Mouse (Mus musculus): Measurements from ENCODE around the gene Acd. TPM values are rescaled to one million over a fixed set of nuclear protein-coding genes. Genes with fewer than 3 reads are reported as not detected.

The Acd gene
- polyA plus RNA-seq, 1 experiment from 2014 or later: 66.5 TPM

GRCm38 (mm10) chr8:105714139-105714538 is 13.2 kb upstream of the Acd start:
- H3K4me3 ChIP-seq: no peak overlapping the region
- H3K4me2 ChIP-seq: no peak overlapping the region
- H3K27me3 ChIP-seq: no peaks in the 10 kb centered on the region
- no peaks in the 10 kb centered on the region for H3K4me1 ChIP-seq
- H3K9ac ChIP-seq: no peak overlapping the region
- no peak overlapping the region for H3K27ac ChIP-seq
- 0 out of 2 replicates have a peak, but pooled peaks have one; percentile 36 for ATAC-seq (ENCODE audit: borderline replicate concordance, extremely low read depth, low FRiP score, low TSS enrichment)
- no peaks in the 10 kb centered on the region for H3K9me3 ChIP-seq
- 8% methylated on average over 3 of the region's 3 CpGs for WGBS
- H3K36me3 ChIP-seq: 0 out of 2 replicates have a peak, but pooled peaks cover 9% of the 10 kb centered on the region

GRCm38 (mm10) chr8:105712286-105712685 is 11.4 kb upstream of the Acd start:
- no peak for ATAC-seq (ENCODE audit: borderline replicate concordance, extremely low read depth, low FRiP score, low TSS enrichment)
- H3K9ac ChIP-seq: no peak overlapping the region

GRCm38 (mm10) chr8:105709317-105709716 is 8.4 kb upstream of the Acd start:
- H3K4me3 ChIP-seq: no peak overlapping the region
- 65% methylated on average over 7 of the region's 14 CpGs for WGBS
- no peak for ATAC-seq (ENCODE audit: borderline replicate concordance, extremely low read depth, low FRiP score, low TSS enrichment)
- H3K27ac ChIP-seq: no peak overlapping the region
- H3K4me2 ChIP-seq: no peak overlapping the region
- H3K9me3 ChIP-seq: no peaks in the 10 kb centered on the region
- no peaks in the 10 kb centered on the region for H3K27me3 ChIP-seq
- peaks cover 15% of the 10 kb centered on the region for H3K4me1 ChIP-seq
- H3K9ac ChIP-seq: no peak overlapping the region
- no peaks in the 10 kb centered on the region for H3K36me3 ChIP-seq

More at GRCm38 (mm10) chr8:105712286-105712685, 11.4 kb upstream of the Acd start:
- Histone ChIP-seq H3K4me2 (no peak overlapping the region), H3K4me3 (no peak overlapping the region), H3K4me1 (peaks cover 3% of the 10 kb centered on the region; the same call in 1 of the 2 replicates), H3K27ac (no peak overlapping the region), H3K27me3 (no peaks in the 10 kb centered on the region), H3K9me3 (no peaks in the 10 kb centered on the region), H3K36me3 (0 out of 2 replicates have a peak, but pooled peaks cover 7% of the 10 kb centered on the region)
- WGBS: 82% methylated on average over 3 of the region's 3 CpGs

GRCm38 (mm10) chr8:105708675-105709074 is 7.8 kb upstream of the Acd start:
- Histone ChIP-seq H3K4me2 (no peak overlapping the region), H3K27ac (no peak overlapping the region), H3K27me3 (no peaks in the 10 kb centered on the region), H3K4me3 (no peak overlapping the region), H3K4me1 (peaks cover 15% of the 10 kb centered on the region), H3K9me3 (no peaks in the 10 kb centered on the region), H3K36me3 (peaks cover 3% of the 10 kb centered on the region; the same call in 1 of the 2 replicates), H3K9ac (no peak overlapping the region)
- 93% methylated on average over 8 of the region's 8 CpGs for WGBS
- no peak for ATAC-seq (ENCODE audit: borderline replicate concordance, extremely low read depth, low FRiP score, low TSS enrichment)

GRCm38 (mm10) chr8:105707498-105708403 is 6.8 kb upstream of the Acd start, which contains the start of the genes 4933405L10Rik and Enkd1:
4933405L10Rik (plus strand) TSS chr8:105707655.
Enkd1 (minus strand) TSS chr8:105708210.
- peaks cover 15% of the 10 kb centered on the region for H3K4me1 ChIP-seq
- H3K4me3 ChIP-seq: peak within 1 kb of the TSS; percentile 93
- ATAC-seq (ENCODE audit: borderline replicate concordance, extremely low read depth, low FRiP score, low TSS enrichment): peak; percentile 82
- H3K27me3 ChIP-seq: no peaks in the 10 kb centered on the region
- no peak within 1 kb of the TSS for H3K27ac ChIP-seq
- peak within 1 kb of the TSS; percentile 81 for H3K9ac ChIP-seq
- no peaks in the 10 kb centered on the region for H3K9me3 ChIP-seq
- peak within 1 kb of the TSS; percentile 99 for H3K4me2 ChIP-seq
- H3K36me3 ChIP-seq: peaks cover 7% of the 10 kb centered on the region; the same call in 1 of the 2 replicates
- under 1% methylated on average over 55 of the region's 55 CpGs for WGBS

GRCm38 (mm10) chr8:105706426-105706825 is 5.5 kb upstream of the Acd start:
- Histone ChIP-seq H3K27me3 (no peaks in the 10 kb centered on the region), H3K27ac (no peak overlapping the region), H3K4me3 (peak overlapping the region; percentile 93), H3K9ac (no peak overlapping the region; the same call in 1 of the 2 replicates), H3K36me3 (peaks cover 7% of the 10 kb centered on the region; the same call in 1 of the 2 replicates), H3K9me3 (no peaks in the 10 kb centered on the region), H3K4me1 (peaks cover 23% of the 10 kb centered on the region), H3K4me2 (peak overlapping the region; percentile 99)
- ATAC-seq (ENCODE audit: borderline replicate concordance, extremely low read depth, low FRiP score, low TSS enrichment): no peak
- WGBS: 72% methylated on average over 12 of the region's 12 CpGs

GRCm38 (mm10) chr8:105704955-105705354 is 4.1 kb upstream of the Acd start:
- 89% methylated on average over 6 of the region's 6 CpGs for WGBS
- ATAC-seq (ENCODE audit: borderline replicate concordance, extremely low read depth, low FRiP score, low TSS enrichment): no peak
- no peaks in the 10 kb centered on the region for H3K9me3 ChIP-seq
- H3K27me3 ChIP-seq: no peaks in the 10 kb centered on the region
- H3K4me3 ChIP-seq: no peak overlapping the region
- H3K27ac ChIP-seq: no peak overlapping the region
- H3K4me1 ChIP-seq: peaks cover 26% of the 10 kb centered on the region
- peaks cover 7% of the 10 kb centered on the region; the same call in 1 of the 2 replicates for H3K36me3 ChIP-seq
- H3K4me2 ChIP-seq: no peak overlapping the region
- no peak overlapping the region for H3K9ac ChIP-seq

- Histone ChIP-seq H3K4me1 (peaks cover 32% of the 10 kb centered on the region), H3K27ac (no peak overlapping the region), H3K4me2 (no peak overlapping the region), H3K9me3 (no peaks in the 10 kb centered on the region), H3K4me3 (no peak overlapping the region), H3K27me3 (no peaks in the 10 kb centered on the region), H3K36me3 (peaks cover 7% of the 10 kb centered on the region; the same call in 1 of the 2 replicates), H3K9ac (no peak overlapping the region)
- ATAC-seq (ENCODE audit: borderline replicate concordance, extremely low read depth, low FRiP score, low TSS enrichment): no peak
- 92% methylated on average over 34 of the region's 34 CpGs for WGBS
Measured at GRCm38 (mm10) chr8:105704146-105704812, 3.4 kb upstream of the Acd start.

GRCm38 (mm10) chr8:105702731-105703415 is 2.0 kb upstream of the Acd start:
- no peak overlapping the region for H3K4me3 ChIP-seq
- H3K27ac ChIP-seq: no peak overlapping the region
- no peak overlapping the region for H3K4me2 ChIP-seq
- H3K27me3 ChIP-seq: no peaks in the 10 kb centered on the region
- no peak for ATAC-seq (ENCODE audit: borderline replicate concordance, extremely low read depth, low FRiP score, low TSS enrichment)
- H3K9ac ChIP-seq: no peak overlapping the region
- 88% methylated on average over 24 of the region's 24 CpGs for WGBS
- H3K36me3 ChIP-seq: peaks cover 15% of the 10 kb centered on the region
- peaks cover 32% of the 10 kb centered on the region for H3K4me1 ChIP-seq
- H3K9me3 ChIP-seq: no peaks in the 10 kb centered on the region

GRCm38 (mm10) chr8:105702001-105702401 is 1.1 kb upstream of the Acd start:
- H3K4me1 ChIP-seq: peaks cover 26% of the 10 kb centered on the region
- peak overlapping the region; percentile 40 for H3K9ac ChIP-seq
- H3K9me3 ChIP-seq: no peaks in the 10 kb centered on the region
- 42% methylated on average over 18 of the region's 18 CpGs for WGBS
- H3K27ac ChIP-seq: peak overlapping the region; percentile 68; the same call in 1 of the 2 replicates
- H3K36me3 ChIP-seq: peaks cover 15% of the 10 kb centered on the region
- ATAC-seq (ENCODE audit: borderline replicate concordance, extremely low read depth, low FRiP score, low TSS enrichment): no peak
- peak overlapping the region; percentile 83 for H3K4me3 ChIP-seq
- H3K27me3 ChIP-seq: no peaks in the 10 kb centered on the region
- peak overlapping the region; percentile 84 for H3K4me2 ChIP-seq

- WGBS: under 1% methylated on average over 21 of the region's 21 CpGs
- Histone ChIP-seq H3K9ac (peak overlapping the region; percentile 63), H3K27ac (peak overlapping the region; percentile 96), H3K4me2 (peak overlapping the region; percentile 84), H3K36me3 (peaks cover 15% of the 10 kb centered on the region), H3K4me1 (peaks cover 17% of the 10 kb centered on the region), H3K4me3 (peak overlapping the region; percentile 83), H3K27me3 (no peaks in the 10 kb centered on the region), H3K9me3 (no peaks in the 10 kb centered on the region)
- ATAC-seq (ENCODE audit: borderline replicate concordance, extremely low read depth, low FRiP score, low TSS enrichment): peak; percentile 46
Measured at GRCm38 (mm10) chr8:105700566-105700965, 336 bp downstream of the Acd start.

All from lung, embryonic 15.5 days (tissue).